Mouse (Mus musculus) heart, postnatal 25 days (tissue): ENCODE data around the gene Tmem175. TPM values are rescaled to one million over a fixed set of nuclear protein-coding genes. Genes with fewer than 3 reads are reported as not detected.

ENCODE experiments used
- total RNA-seq, 2 experiments: library from RNA; stranded (reverse); gene quantifications; 2 replicates each; pipeline ENCODE4 v1.2.3; 2021

The Tmem175 gene
- total RNA-seq, 2 experiments from 2014 or later, result 8.1 to 9.6 TPM

Other genes starting within 250 kb of the Tmem175 start
- gene Pde6b, start 241.4 kb upstream of the Tmem175 start, total RNA-seq, result not detected
- 1,000 to 10,000 TPM; 1,102 to 1,112 TPM for gene Atp5k, start 195.3 kb upstream of the Tmem175 start, total RNA-seq
- 1 to 10 TPM; 1.2 to 1.6 TPM for gene Mfsd7a, start 180.9 kb upstream of the Tmem175 start, total RNA-seq
- 10 to 100 TPM; 28.8 to 33.9 TPM for gene Pcgf3, start 168.5 kb upstream of the Tmem175 start, total RNA-seq
- gene Cplx1, start 79.7 kb upstream of the Tmem175 start, total RNA-seq, result not detected
- 10 to 100 TPM; 23.0 to 24.1 TPM for gene Gak, start within 50 bp of the Tmem175 start, total RNA-seq
- gene Idua, start 30.6 kb downstream of the Tmem175 start, total RNA-seq, result 10 to 100 TPM; 18.8 to 20.3 TPM
- 10 to 100 TPM in 1 of 2 experiments, 1 to 10 TPM in 1; 8.4 to 10.1 TPM for gene Dgkq, start 39.9 kb downstream of the Tmem175 start, total RNA-seq
- gene Slc26a1, start 45.8 kb downstream of the Tmem175 start, total RNA-seq, result not detected
- 10 to 100 TPM; 18.4 to 19.8 TPM for gene Fgfrl1, start 62.6 kb downstream of the Tmem175 start, total RNA-seq
- gene Rnf212, start 145.2 kb downstream of the Tmem175 start, total RNA-seq, result not detected
- not detected for gene Tmed11, start 165.6 kb downstream of the Tmem175 start, total RNA-seq
- gene Vmn2r8, start 179.1 kb downstream of the Tmem175 start, total RNA-seq, result not detected
- gene Vmn2r9, start 222.8 kb downstream of the Tmem175 start, total RNA-seq, result not detected